Mouse (Mus musculus): ENCODE measurements around the gene Tmem245. TPM values are rescaled to one million over a fixed set of nuclear protein-coding genes. Genes with fewer than 3 reads are reported as not detected.

Gene Tmem245
- polyA plus RNA-seq, 1 experiment from 2014 or later, result 2.0 TPM

GRCm38 (mm10) chr4:56906926-56907325, 40.3 kb downstream of the Tmem245 start:
- Histone ChIP-seq H3K4me3 (ENCODE audit: low read depth, low read length) (no peak overlapping the region), H3K27me3 (ENCODE audit: insufficient read depth, low read length) (no peaks in the 10 kb centered on the region), H3K9ac (replicated peaks) (no peak overlapping the region), H3K4me1 (ENCODE audit: insufficient read depth) (no peaks in the 10 kb centered on the region), H3K36me3 (replicated peaks; ENCODE audit: insufficient read depth, low read length) (peaks cover 50% of the 10 kb centered on the region), H3K9me3 (ENCODE audit: low read length) (no peaks in the 10 kb centered on the region), H3K27ac (ENCODE audit: low read depth) (no peak overlapping the region), H3K4me2 (ENCODE audit: low read depth, low read length) (no peak overlapping the region)
- no peak for DNase-seq
- no peak for ATAC-seq
- 92% methylated on average over 3 of the region's 3 CpGs for WGBS (ENCODE audit: insufficient replicate concordance)
- no peak for TF ChIP-seq CTCF (IDR thresholded peaks at IDR 0.05; ENCODE audit: low read depth)
- TF ChIP-seq EP300 (IDR thresholded peaks at IDR 0.05; ENCODE audit: low read depth), result no peak

GRCm38 (mm10) chr4:56905507-56905906, 41.7 kb downstream of the Tmem245 start:
- H3K36me3 ChIP-seq (replicated peaks; ENCODE audit: insufficient read depth, low read length), result peaks cover 46% of the 10 kb centered on the region
- no peak overlapping the region for H3K9ac ChIP-seq (replicated peaks)
- DNase-seq, result no peak
- no peak overlapping the region for H3K4me3 ChIP-seq (ENCODE audit: low read depth, low read length)
- no peak for ATAC-seq
- H3K27ac ChIP-seq (ENCODE audit: low read depth), result no peak overlapping the region
- no peaks in the 10 kb centered on the region for H3K4me1 ChIP-seq (ENCODE audit: insufficient read depth)
- WGBS (ENCODE audit: insufficient replicate concordance), result 76% methylated on average over 5 of the region's 5 CpGs
- no peaks in the 10 kb centered on the region for H3K27me3 ChIP-seq (ENCODE audit: insufficient read depth, low read length)
- H3K9me3 ChIP-seq (ENCODE audit: low read length), result no peaks in the 10 kb centered on the region
- H3K4me2 ChIP-seq (ENCODE audit: low read depth, low read length), result no peak overlapping the region
- TF ChIP-seq CTCF (IDR thresholded peaks at IDR 0.05; ENCODE audit: low read depth), result no peak
- TF ChIP-seq EP300 (IDR thresholded peaks at IDR 0.05; ENCODE audit: low read depth), result no peak

- 92% methylated on average over 2 of the region's 2 CpGs for WGBS (ENCODE audit: insufficient replicate concordance)
- Histone ChIP-seq H3K27me3 (ENCODE audit: insufficient read depth, low read length) (no peaks in the 10 kb centered on the region), H3K4me2 (ENCODE audit: low read depth, low read length) (no peak overlapping the region), H3K4me3 (ENCODE audit: low read depth, low read length) (no peak overlapping the region), H3K4me1 (ENCODE audit: insufficient read depth) (no peaks in the 10 kb centered on the region), H3K27ac (ENCODE audit: low read depth) (no peak overlapping the region), H3K9ac (replicated peaks) (no peak overlapping the region), H3K9me3 (ENCODE audit: low read length) (no peaks in the 10 kb centered on the region), H3K36me3 (replicated peaks; ENCODE audit: insufficient read depth, low read length) (peaks cover 46% of the 10 kb centered on the region)
- TF ChIP-seq EP300 (IDR thresholded peaks at IDR 0.05; ENCODE audit: low read depth) (no peak), CTCF (IDR thresholded peaks at IDR 0.05; ENCODE audit: low read depth) (peak; percentile 54)
- ATAC-seq (no peak), DNase-seq (no peak)
Observed at GRCm38 (mm10) chr4:56901671-56902070, 45.6 kb downstream of the Tmem245 start.

GRCm38 (mm10) chr4:56899216-56899615, 48.0 kb downstream of the Tmem245 start:
- 86% methylated on average over 8 of the region's 8 CpGs for WGBS (ENCODE audit: insufficient replicate concordance)
- no peak for ATAC-seq

GRCm38 (mm10) chr4:56897511-56897910, 49.7 kb downstream of the Tmem245 start:
- ATAC-seq (no peak), DNase-seq (no peak)
- Histone ChIP-seq H3K4me2 (ENCODE audit: low read depth, low read length) (no peak overlapping the region), H3K9me3 (ENCODE audit: low read length) (no peaks in the 10 kb centered on the region; the same call in 1 of the 2 replicates), H3K9ac (replicated peaks) (no peak overlapping the region), H3K27me3 (ENCODE audit: insufficient read depth, low read length) (no peaks in the 10 kb centered on the region), H3K36me3 (replicated peaks; ENCODE audit: insufficient read depth, low read length) (peaks cover 26% of the 10 kb centered on the region), H3K4me1 (ENCODE audit: insufficient read depth) (no peaks in the 10 kb centered on the region), H3K27ac (ENCODE audit: low read depth) (no peak overlapping the region), H3K4me3 (ENCODE audit: low read depth, low read length) (no peak overlapping the region)
- TF ChIP-seq EP300 (IDR thresholded peaks at IDR 0.05; ENCODE audit: low read depth), result no peak
- peak; percentile 39; the same call in 1 of the 2 replicates for TF ChIP-seq CTCF (IDR thresholded peaks at IDR 0.05; ENCODE audit: low read depth)
- 75% methylated on average over 3 of the region's 3 CpGs for WGBS (ENCODE audit: insufficient replicate concordance)

More at GRCm38 (mm10) chr4:56899216-56899615, 48.0 kb downstream of the Tmem245 start:
- Histone ChIP-seq H3K36me3 (replicated peaks; ENCODE audit: insufficient read depth, low read length) (peaks cover 38% of the 10 kb centered on the region), H3K4me3 (ENCODE audit: low read depth, low read length) (no peak overlapping the region), H3K4me1 (ENCODE audit: insufficient read depth) (no peaks in the 10 kb centered on the region), H3K27me3 (ENCODE audit: insufficient read depth, low read length) (no peaks in the 10 kb centered on the region), H3K9ac (replicated peaks) (no peak overlapping the region), H3K27ac (ENCODE audit: low read depth) (no peak overlapping the region), H3K4me2 (ENCODE audit: low read depth, low read length) (no peak overlapping the region), H3K9me3 (ENCODE audit: low read length) (no peaks in the 10 kb centered on the region)
- TF ChIP-seq EP300 (IDR thresholded peaks at IDR 0.05; ENCODE audit: low read depth), result no peak
- TF ChIP-seq CTCF (IDR thresholded peaks at IDR 0.05; ENCODE audit: low read depth), result no peak
- no peak for DNase-seq

DNA sequence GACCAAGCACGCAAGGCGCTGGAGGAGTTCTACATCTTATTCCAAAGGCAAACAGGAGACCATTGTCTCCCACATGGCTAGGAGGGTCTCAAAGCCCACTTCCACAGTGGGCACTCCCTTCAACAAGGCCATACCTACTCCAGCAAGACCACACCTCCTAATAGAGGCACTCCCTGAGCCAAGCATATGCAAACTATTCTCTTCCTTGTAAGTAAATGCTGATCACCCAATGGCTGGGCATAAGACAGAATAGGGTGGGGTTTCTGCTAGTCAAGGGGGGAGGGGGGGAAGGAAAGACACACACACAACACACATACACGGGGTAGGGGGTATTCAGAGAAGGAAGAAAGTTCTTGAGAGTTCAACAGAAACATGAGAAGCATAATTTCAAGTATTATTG, 53.0 kb downstream of the Tmem245 start:
- no peak for TF ChIP-seq CTCF (IDR thresholded peaks at IDR 0.05; ENCODE audit: low read depth)
- no peak for TF ChIP-seq EP300 (IDR thresholded peaks at IDR 0.05; ENCODE audit: low read depth)
- ATAC-seq (no peak), DNase-seq (no peak)
- H3K27me3 ChIP-seq (ENCODE audit: insufficient read depth, low read length), result no peaks in the 10 kb centered on the region
- H3K4me1 ChIP-seq (ENCODE audit: insufficient read depth), result no peaks in the 10 kb centered on the region
- peaks cover 15% of the 10 kb centered on the region for H3K36me3 ChIP-seq (replicated peaks; ENCODE audit: insufficient read depth, low read length)
- H3K4me3 ChIP-seq (ENCODE audit: low read depth, low read length), result no peak overlapping the region
- H3K4me2 ChIP-seq (ENCODE audit: low read depth, low read length), result no peak overlapping the region
- H3K9me3 ChIP-seq (ENCODE audit: low read length), result no peaks in the 10 kb centered on the region; the same call in 1 of the 2 replicates
- no peak overlapping the region for H3K9ac ChIP-seq (replicated peaks)
- 87% methylated on average over 3 of the region's 3 CpGs for WGBS (ENCODE audit: insufficient replicate concordance)
- no peak overlapping the region for H3K27ac ChIP-seq (ENCODE audit: low read depth)
